Mouse (Mus musculus) macrophage (primary cell): Measurements from ENCODE around the gene Col4a2. TPM values are rescaled to one million over a fixed set of nuclear protein-coding genes. Genes with fewer than 3 reads are reported as not detected.

Experiments
- H3K27ac ChIP-seq: fragments of 350-480 bp; formaldehyde crosslinking; 2 replicates; pipeline ENCODE4 v1.9.0; 2021
- H3K36me3 ChIP-seq: fragments of 350-480 bp; formaldehyde crosslinking; 2 replicates; pipeline ENCODE4 v1.9.0; 2021; ENCODE audit errors: inconsistent target
- H3K4me3 ChIP-seq: fragments of 350-480 bp; formaldehyde crosslinking; 2 replicates; pipeline ENCODE4 v1.9.0; 2021; ENCODE audit errors: inconsistent target
- H3K79me2 ChIP-seq: fragments of 350-480 bp; formaldehyde crosslinking; 2 replicates; pipeline ENCODE4 v1.9.0; 2021; ENCODE audit errors: inconsistent target
- WGBS: methylation state at CpG from one replicate; pipeline ENCODE4 v1.1.7; 2026; ENCODE audit warnings: inconsistent platforms; ENCODE audit not compliant: missing documents; 5-methylcytosine and 5-hydroxymethylcytosine counted together
- polyA plus RNA-seq: library from polyadenylated mRNA; stranded (reverse); fragments of 250-400 nt; gene quantifications from 3 replicates; pipeline ENCODE4 v1.2.4, GENCODE M21; 2018; ENCODE audit warnings: inconsistent platforms

The Col4a2 gene
- polyA plus RNA-seq, 1 experiment from 2014 or later, result 0.19 TPM

GRCm38 (mm10) chr8:11351355-11351754 is 38.8 kb downstream of the Col4a2 start:
- H3K4me3 ChIP-seq, result no peak overlapping the region
- H3K27ac ChIP-seq, result no peak overlapping the region
- 92% methylated on average over 6 of the region's 6 CpGs for WGBS
- H3K36me3 ChIP-seq, result no peaks in the 10 kb centered on the region
- H3K79me2 ChIP-seq, result no peaks in the 10 kb centered on the region

- no peak overlapping the region for H3K4me3 ChIP-seq
- H3K27ac ChIP-seq, result no peak overlapping the region
- H3K36me3 ChIP-seq, result no peaks in the 10 kb centered on the region
- WGBS, result 47% methylated on average over 11 of the region's 11 CpGs
- no peaks in the 10 kb centered on the region for H3K79me2 ChIP-seq
These were observed 39.9 kb downstream of the Col4a2 start for GRCm38 (mm10) chr8:11352514-11352913.

- 96% methylated on average over 8 of the region's 8 CpGs for WGBS
- Histone ChIP-seq H3K79me2 (no peaks in the 10 kb centered on the region), H3K36me3 (no peaks in the 10 kb centered on the region), H3K4me3 (no peak overlapping the region), H3K27ac (no peak overlapping the region)
These were observed 42.3 kb downstream of the Col4a2 start for GRCm38 (mm10) chr8:11354800-11355451.

GRCm38 (mm10) chr8:11355900-11356299 is 43.3 kb downstream of the Col4a2 start:
- 96% methylated on average over 3 of the region's 3 CpGs for WGBS

GRCm38 (mm10) chr8:11356776-11357175 is 44.2 kb downstream of the Col4a2 start:
- Histone ChIP-seq H3K79me2 (no peaks in the 10 kb centered on the region), H3K4me3 (no peak overlapping the region), H3K27ac (no peak overlapping the region), H3K36me3 (no peaks in the 10 kb centered on the region)
- WGBS, result 54% methylated on average over 8 of the region's 8 CpGs

More at GRCm38 (mm10) chr8:11355900-11356299, 43.3 kb downstream of the Col4a2 start:
- no peaks in the 10 kb centered on the region for H3K36me3 ChIP-seq
- no peak overlapping the region for H3K27ac ChIP-seq
- no peaks in the 10 kb centered on the region for H3K79me2 ChIP-seq
- H3K4me3 ChIP-seq, result no peak overlapping the region

GRCm38 (mm10) chr8:11357921-11358436 is 45.4 kb downstream of the Col4a2 start:
- no peak overlapping the region for H3K4me3 ChIP-seq
- no peaks in the 10 kb centered on the region for H3K79me2 ChIP-seq
- H3K36me3 ChIP-seq, result no peaks in the 10 kb centered on the region
- no peak overlapping the region for H3K27ac ChIP-seq
- 65% methylated on average over 7 of the region's 7 CpGs for WGBS

- no peak overlapping the region for H3K4me3 ChIP-seq
- no peak overlapping the region for H3K27ac ChIP-seq
- 96% methylated on average over 5 of the region's 5 CpGs for WGBS
- no peaks in the 10 kb centered on the region for H3K79me2 ChIP-seq
- H3K36me3 ChIP-seq, result no peaks in the 10 kb centered on the region
These were observed 47.2 kb downstream of the Col4a2 start for GRCm38 (mm10) chr8:11359846-11360245.

- Histone ChIP-seq H3K79me2 (no peaks in the 10 kb centered on the region), H3K4me3 (no peak overlapping the region), H3K36me3 (no peaks in the 10 kb centered on the region), H3K27ac (no peak overlapping the region)
- WGBS, result 86% methylated on average over 8 of the region's 9 CpGs
These were observed 49.1 kb downstream of the Col4a2 start for GRCm38 (mm10) chr8:11361546-11362277.

GRCm38 (mm10) chr8:11362278-11363214 is 49.9 kb downstream of the Col4a2 start:
- Histone ChIP-seq H3K4me3 (no peak overlapping the region), H3K79me2 (no peaks in the 10 kb centered on the region), H3K36me3 (no peaks in the 10 kb centered on the region), H3K27ac (no peak overlapping the region)
- 87% methylated on average over 17 of the region's 17 CpGs for WGBS

- Histone ChIP-seq H3K27ac (no peak overlapping the region), H3K36me3 (no peaks in the 10 kb centered on the region), H3K4me3 (no peak overlapping the region), H3K79me2 (no peaks in the 10 kb centered on the region)
- 91% methylated on average over 11 of the region's 13 CpGs for WGBS
These were observed 50.9 kb downstream of the Col4a2 start for GRCm38 (mm10) chr8:11363340-11364126.

GRCm38 (mm10) chr8:11366251-11366650 is 53.6 kb downstream of the Col4a2 start:
- no peaks in the 10 kb centered on the region for H3K36me3 ChIP-seq
- H3K27ac ChIP-seq, result no peak overlapping the region
- 79% methylated on average over 4 of the region's 5 CpGs for WGBS
- no peak overlapping the region for H3K4me3 ChIP-seq
- H3K79me2 ChIP-seq, result no peaks in the 10 kb centered on the region

- H3K36me3 ChIP-seq, result no peaks in the 10 kb centered on the region
- no peaks in the 10 kb centered on the region for H3K79me2 ChIP-seq
- 93% methylated on average over 4 of the region's 4 CpGs for WGBS
- H3K27ac ChIP-seq, result no peak overlapping the region
- H3K4me3 ChIP-seq, result no peak overlapping the region
These were observed 54.1 kb downstream of the Col4a2 start for GRCm38 (mm10) chr8:11366741-11367140.

GRCm38 (mm10) chr8:11367670-11368069 is 55.1 kb downstream of the Col4a2 start:
- Histone ChIP-seq H3K27ac (no peak overlapping the region), H3K36me3 (no peaks in the 10 kb centered on the region), H3K4me3 (no peak overlapping the region), H3K79me2 (no peaks in the 10 kb centered on the region)
- WGBS, result 72% methylated on average over 5 of the region's 5 CpGs
